Mouse (Mus musculus) testis, adult 2 months (tissue): ENCODE data around the gene Misp. TPM values are rescaled to one million over a fixed set of nuclear protein-coding genes. Genes with fewer than 3 reads are reported as not detected.

Experiments used
- H3K27ac ChIP-seq: fragments of 200-500 bp; 2 replicates; pipeline ENCODE4 v1.5.1; 2012; ENCODE audit warnings: low read depth, low read length; ENCODE audit not compliant: control insufficient read depth, insufficient read depth
- H3K27me3 ChIP-seq: fragments of 200-500 bp; 2 replicates; pipeline ENCODE4 v1.6.1; 2012; ENCODE audit warnings: mild to moderate bottlenecking, low read length, moderate library complexity; ENCODE audit not compliant: control insufficient read depth, insufficient read depth
- H3K36me3 ChIP-seq: fragments of 200-500 bp; 2 replicates; pipeline ENCODE4 v1.6.1; 2012; ENCODE audit warnings: mild to moderate bottlenecking, low read length; ENCODE audit not compliant: control insufficient read depth, insufficient read depth
- H3K4me1 ChIP-seq: fragments of 200-500 bp; 2 replicates; pipeline ENCODE4 v1.6.1; 2012; ENCODE audit warnings: low read length; ENCODE audit not compliant: control insufficient read depth, insufficient read depth
- H3K4me3 ChIP-seq: fragments of 200-500 bp; 2 replicates; pipeline ENCODE4 v1.5.1; 2012; ENCODE audit warnings: low read depth, mild to moderate bottlenecking, low read length, moderate library complexity, mixed read lengths; ENCODE audit not compliant: control insufficient read depth
- CTCF ChIP-seq: fragments of 200-500 bp; IDR thresholded peaks from 2 replicates; pipeline ENCODE4 v1.5.1; 2012; ENCODE audit warnings: low read depth, mild to moderate bottlenecking, inconsistent platforms, low read length, moderate library complexity; ENCODE audit not compliant: control insufficient read depth, insufficient read depth, insufficient replicate concordance
- POLR2A ChIP-seq: fragments of 200-500 bp; IDR thresholded peaks from 2 replicates; pipeline ENCODE4 v1.6.1; 2012; ENCODE audit warnings: low read depth, mild to moderate bottlenecking, inconsistent platforms, low read length, moderate library complexity; ENCODE audit not compliant: control insufficient read depth
- polyA plus RNA-seq: library from polyadenylated mRNA; depleted of rRNA; stranded (reverse); fragments of >200 nt; gene quantifications from 2 replicates; pipeline ENCODE4 v1.2.3, GENCODE M21; 2012

Misp gene
- polyA plus RNA-seq, 1 experiment = 0.27 TPM

DNA sequence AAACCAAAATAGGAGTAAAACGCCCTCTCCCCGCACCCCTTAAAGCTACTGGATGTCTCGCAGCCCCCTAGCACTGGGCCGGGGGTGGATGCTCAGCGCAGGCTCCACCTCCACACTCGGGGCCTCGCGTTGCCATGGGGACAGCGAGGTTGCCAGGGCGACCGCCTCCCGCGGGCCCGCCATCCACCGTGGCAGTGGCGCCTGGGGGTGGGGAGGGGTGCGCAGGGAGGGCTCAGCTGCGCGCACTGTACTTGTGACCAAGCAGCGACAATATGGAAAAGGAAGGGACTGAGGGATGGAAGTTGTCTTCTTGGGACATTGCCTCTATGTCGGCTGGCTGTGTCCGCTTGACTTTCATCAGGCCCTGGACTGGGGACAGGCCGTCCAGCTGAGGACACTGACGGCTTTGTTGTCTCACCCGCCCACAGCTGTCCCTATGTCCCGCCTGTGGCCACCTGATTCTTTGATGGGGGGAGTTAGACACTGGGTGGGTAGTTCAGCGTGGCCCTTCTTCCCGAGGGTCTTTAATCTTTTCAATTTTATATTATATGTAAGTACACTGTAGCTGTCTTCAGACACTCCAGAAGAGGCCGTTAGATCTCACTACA, 17.0 kb upstream of the Misp start:
- TF ChIP-seq POLR2A (no peak), CTCF (no peak)
- Histone ChIP-seq H3K4me3 (peak overlapping the region; percentile 84), H3K27ac (peak overlapping the region; percentile 55), H3K36me3 (no peaks in the 10 kb centered on the region), H3K4me1 (peaks cover 54% of the 10 kb centered on the region), H3K27me3 (no peaks in the 10 kb centered on the region)

DNA sequence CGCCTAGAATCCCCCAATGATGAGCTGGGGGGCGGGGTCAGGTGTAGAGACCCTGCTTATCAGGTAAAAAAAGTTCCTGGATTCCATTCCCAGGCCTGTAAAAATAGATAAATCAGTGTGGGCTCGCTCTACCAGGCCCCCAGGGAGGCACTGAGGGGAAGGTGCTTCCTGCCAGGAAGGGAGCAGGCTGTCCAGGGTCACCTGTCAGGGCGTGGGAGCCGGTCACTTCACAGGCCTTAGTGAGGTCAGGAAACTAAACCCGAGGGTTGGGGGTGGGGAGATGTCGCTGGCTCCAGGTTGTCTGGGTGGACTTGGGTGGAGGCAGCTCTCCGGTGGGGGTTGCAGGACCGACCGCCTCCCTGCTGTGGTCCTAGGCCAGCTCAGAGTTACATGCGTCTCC, 15.2 kb upstream of the Misp start:
- Histone ChIP-seq H3K4me3 (no peak overlapping the region), H3K4me1 (peaks cover 54% of the 10 kb centered on the region), H3K36me3 (no peaks in the 10 kb centered on the region), H3K27ac (peak overlapping the region; percentile 39; the same call in 1 of the 2 replicates), H3K27me3 (no peaks in the 10 kb centered on the region)
- TF ChIP-seq POLR2A = no peak
- TF ChIP-seq CTCF = no peak

DNA sequence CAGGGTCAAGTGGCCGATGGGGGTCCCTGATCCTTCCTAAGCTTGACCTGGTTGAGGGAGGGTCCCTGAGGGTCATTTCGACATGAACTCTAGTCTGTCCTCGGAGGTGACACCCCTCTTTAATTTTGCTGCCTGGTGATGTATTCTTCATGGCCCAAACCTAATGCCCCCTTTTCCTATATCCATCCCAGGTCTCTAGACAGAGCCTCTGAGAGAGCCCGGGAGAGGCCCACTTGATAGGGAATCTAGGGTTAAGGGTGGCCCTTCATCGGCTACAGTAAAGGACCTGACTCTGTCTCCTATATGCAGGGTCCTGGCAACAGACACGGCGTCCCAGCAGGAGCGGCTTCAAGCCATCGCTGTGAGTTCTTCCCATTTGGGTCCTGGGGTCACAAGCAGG, 14.5 kb upstream of the Misp start:
- no peak overlapping the region for H3K27ac ChIP-seq

DNA sequence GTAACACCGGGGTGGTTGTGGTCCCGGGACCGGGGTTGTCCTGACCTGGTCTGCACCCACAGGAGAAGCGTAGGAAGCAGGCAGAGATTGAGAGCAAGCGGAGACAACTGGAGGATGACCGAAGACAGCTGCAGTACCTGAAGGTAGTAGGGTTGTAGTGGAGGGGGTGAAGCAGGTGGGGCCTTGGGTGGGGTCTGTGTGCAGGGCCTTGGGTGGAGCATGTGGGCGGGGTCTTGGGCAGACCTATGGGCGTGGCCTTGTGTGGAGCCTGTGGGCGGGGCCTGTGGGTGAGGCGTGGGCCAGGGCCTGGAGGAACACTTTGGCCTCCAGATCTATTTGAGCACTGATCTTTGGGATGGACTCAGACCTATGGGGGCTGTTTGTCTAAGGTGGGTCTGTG, 13.8 kb upstream of the Misp start:
- no peaks in the 10 kb centered on the region for H3K36me3 ChIP-seq
- H3K4me3 ChIP-seq = no peak overlapping the region
- no peak overlapping the region; the same call in 1 of the 2 replicates for H3K27ac ChIP-seq
- peaks cover 50% of the 10 kb centered on the region for H3K4me1 ChIP-seq
- no peaks in the 10 kb centered on the region for H3K27me3 ChIP-seq
- TF ChIP-seq POLR2A = no peak
- no peak for TF ChIP-seq CTCF

More for the DNA sequence above, 14.5 kb upstream of the Misp start:
- Histone ChIP-seq H3K4me1 (peaks cover 54% of the 10 kb centered on the region), H3K27me3 (no peaks in the 10 kb centered on the region), H3K4me3 (no peak overlapping the region), H3K36me3 (no peaks in the 10 kb centered on the region)
- TF ChIP-seq POLR2A (no peak), CTCF (no peak)

DNA sequence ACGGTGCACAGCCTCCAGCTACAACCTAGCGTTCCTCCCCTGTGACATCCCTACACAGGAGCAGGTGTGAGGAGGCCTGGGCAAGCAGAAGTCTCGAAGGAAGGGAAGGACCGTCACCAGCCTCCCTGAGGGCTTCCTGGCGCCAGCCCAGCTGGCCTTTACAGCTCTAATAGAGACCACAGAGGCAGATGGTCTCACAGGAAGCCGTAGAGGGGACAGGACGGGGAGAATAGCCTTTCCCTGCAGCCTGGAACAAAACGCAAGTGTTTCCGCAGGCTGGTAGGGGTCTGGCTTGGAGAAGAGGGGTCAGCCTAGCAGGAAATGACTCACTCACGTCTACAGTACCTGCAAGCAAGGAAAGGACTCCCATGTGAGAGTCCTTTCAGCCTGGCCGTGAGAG, 13.0 kb upstream of the Misp start:
- TF ChIP-seq POLR2A (no peak), CTCF (no peak)
- H3K4me3 ChIP-seq = no peak overlapping the region
- H3K36me3 ChIP-seq = no peaks in the 10 kb centered on the region

DNA sequence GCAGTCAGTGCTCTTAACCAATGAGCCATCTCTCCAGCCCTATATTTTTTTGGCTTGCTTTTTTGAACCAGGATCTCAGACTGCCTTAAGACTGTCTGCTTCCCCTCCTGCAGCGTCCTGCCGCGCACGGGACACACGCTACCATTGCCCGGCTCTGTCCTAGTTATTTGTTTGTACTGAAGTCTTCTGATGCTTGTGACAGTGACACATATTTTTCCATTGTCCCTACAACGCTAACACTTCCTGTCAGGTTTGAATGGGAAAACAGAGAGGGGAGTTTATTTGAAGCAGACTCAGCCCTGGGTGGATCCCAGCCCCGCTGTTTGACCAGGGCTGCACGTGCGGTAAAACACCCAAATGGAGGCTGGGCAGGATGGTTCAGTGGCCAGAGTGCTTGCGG, 12.1 kb upstream of the Misp start:
- peaks cover 34% of the 10 kb centered on the region for H3K4me1 ChIP-seq
- no peak overlapping the region for H3K4me3 ChIP-seq
- no peaks in the 10 kb centered on the region for H3K27me3 ChIP-seq
- TF ChIP-seq POLR2A (no peak), CTCF (no peak)
- no peak overlapping the region for H3K27ac ChIP-seq
- no peaks in the 10 kb centered on the region for H3K36me3 ChIP-seq

More for the DNA sequence above, 13.0 kb upstream of the Misp start:
- Histone ChIP-seq H3K27me3 (no peaks in the 10 kb centered on the region), H3K27ac (no peak overlapping the region), H3K4me1 (peaks cover 43% of the 10 kb centered on the region)

DNA sequence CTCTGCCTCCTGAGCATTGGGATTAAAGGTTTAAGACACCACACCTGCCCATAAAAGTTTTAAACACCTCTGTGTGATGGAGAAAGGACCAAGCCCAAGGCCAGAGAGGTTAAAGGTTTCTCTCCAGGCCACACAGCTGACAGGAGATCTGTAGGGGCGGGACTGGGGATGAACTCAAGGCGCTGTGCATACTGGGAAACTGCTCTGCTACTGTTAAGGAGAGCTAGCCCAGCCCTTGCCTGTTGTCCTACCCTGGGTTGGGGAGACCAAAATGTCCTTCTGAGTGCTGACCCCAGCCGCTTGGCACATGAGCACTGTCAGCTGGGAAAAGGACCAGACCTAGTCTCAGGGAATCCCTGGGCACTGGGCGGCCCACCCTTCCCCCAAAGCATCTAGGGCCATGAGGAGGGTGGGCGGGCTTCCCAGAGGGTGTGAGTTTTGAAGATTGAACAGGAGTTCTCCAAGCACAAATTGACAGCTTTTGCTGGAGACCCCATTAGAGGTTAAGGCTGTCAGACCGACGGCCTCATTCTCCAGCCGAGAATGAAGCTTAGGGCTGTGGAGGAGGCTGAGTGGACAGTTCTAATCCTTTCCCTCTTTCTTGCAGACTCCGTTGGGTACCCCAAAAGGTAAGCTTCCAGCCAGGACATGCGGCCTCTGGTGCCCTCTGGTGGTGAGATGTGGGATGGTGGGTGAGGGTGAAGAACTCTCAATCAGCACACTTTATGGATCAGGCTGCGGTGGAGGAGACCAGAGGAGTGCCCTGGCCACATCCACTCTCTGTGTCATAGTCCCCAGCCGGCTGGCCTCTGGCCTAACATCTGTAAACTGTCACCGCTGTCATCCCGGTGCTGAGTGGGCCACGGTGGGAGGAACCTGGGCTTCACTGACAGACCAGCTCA, 8.8 kb upstream of the Misp start:
- no peak overlapping the region for H3K27ac ChIP-seq
- H3K4me3 ChIP-seq = no peak overlapping the region
- TF ChIP-seq CTCF (peak; percentile 92), POLR2A (no peak)
- peaks cover 6% of the 10 kb centered on the region for H3K4me1 ChIP-seq
- H3K36me3 ChIP-seq = no peaks in the 10 kb centered on the region
- H3K27me3 ChIP-seq = no peaks in the 10 kb centered on the region
